Mouse (Mus musculus): Measurements from ENCODE around the gene Prkag2. TPM values are rescaled to one million over a fixed set of nuclear protein-coding genes. Genes with fewer than 3 reads are reported as not detected.

Gene Prkag2
- total and polyA plus RNA-seq, 3 experiments = not detected

DNA sequence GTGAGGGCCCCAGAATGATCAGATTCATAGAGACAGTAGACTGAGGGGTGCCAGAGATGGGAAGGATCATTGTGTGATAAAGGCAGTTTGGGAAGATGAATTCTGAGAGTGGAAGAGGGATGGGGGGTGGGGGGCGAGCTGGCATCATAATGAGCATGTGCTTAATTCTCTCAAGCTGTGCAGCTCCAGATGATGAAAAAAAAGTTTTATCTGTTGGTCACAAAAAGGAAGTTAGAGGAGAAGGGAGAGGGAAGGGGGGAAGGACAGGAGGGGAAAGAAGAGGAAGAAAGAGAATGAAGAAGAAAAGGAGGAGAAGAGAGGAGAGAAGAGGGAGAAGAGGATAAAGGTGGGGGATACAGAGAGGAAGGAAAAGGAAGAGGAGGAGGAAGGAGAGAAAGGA lies 116.3 kb downstream of the Prkag2 start:
- TF ChIP-seq GATA2 (IDR thresholded peaks at IDR 0.05; ENCODE audit: borderline replicate concordance, low read depth, low read length) = no peak
- TF ChIP-seq TAL1 (conservative IDR thresholded peaks at IDR 0.05; ENCODE audit: low read depth, low read length) = no peak
- no peak for TF ChIP-seq CTCF (IDR thresholded peaks at IDR 0.05; ENCODE audit: low read depth, low read length)
- TF ChIP-seq POLR2AphosphoS5 (IDR thresholded peaks at IDR 0.05; ENCODE audit: insufficient replicate concordance, low read depth, low read length) = no peak
- TF ChIP-seq GATA1 (IDR thresholded peaks at IDR 0.05; ENCODE audit: borderline replicate concordance, low read length) = no peak

DNA sequence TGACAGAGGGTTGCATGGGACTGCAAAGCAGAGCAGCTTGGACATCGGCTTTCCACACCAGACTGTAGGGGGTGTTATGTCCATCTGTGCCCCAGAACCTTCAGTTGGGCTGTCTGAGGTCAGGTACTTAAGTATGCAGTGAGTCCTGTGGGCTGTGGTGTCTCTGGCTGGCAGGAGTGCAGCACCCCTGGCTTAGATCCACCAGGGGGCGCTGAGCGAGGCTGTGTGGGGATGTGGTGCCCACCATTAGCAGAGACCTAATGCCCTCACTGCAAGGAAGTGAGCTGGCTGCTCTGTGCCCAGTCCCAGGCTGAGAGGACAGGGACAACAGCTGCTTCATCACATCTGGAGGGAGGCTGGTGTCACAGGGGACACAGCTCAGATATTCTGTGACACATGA lies 116.9 kb downstream of the Prkag2 start:
- no peak for TF ChIP-seq TAL1 (conservative IDR thresholded peaks at IDR 0.05; ENCODE audit: low read depth, low read length)
- no peak for TF ChIP-seq GATA2 (IDR thresholded peaks at IDR 0.05; ENCODE audit: borderline replicate concordance, low read depth, low read length)
- TF ChIP-seq POLR2AphosphoS5 (IDR thresholded peaks at IDR 0.05; ENCODE audit: insufficient replicate concordance, low read depth, low read length) = no peak
- TF ChIP-seq CTCF (IDR thresholded peaks at IDR 0.05; ENCODE audit: low read depth, low read length) = peak; percentile 63; the same call in 1 of the 2 replicates
- no peak for TF ChIP-seq GATA1 (IDR thresholded peaks at IDR 0.05; ENCODE audit: borderline replicate concordance, low read length)
- peaks cover 26% of the 10 kb centered on the region for H3K4me1 ChIP-seq (ENCODE audit: insufficient read depth, low read depth, low read length)
- H3K27me3 ChIP-seq (ENCODE audit: insufficient read depth, low read length) = peaks cover 27% of the 10 kb centered on the region
- H3K36me3 ChIP-seq (replicated peaks) = no peaks in the 10 kb centered on the region
- DNase-seq (ENCODE audit: low spot score) (peak; percentile 23), ATAC-seq (ENCODE audit: extremely low read depth, insufficient number of reproducible peaks, low FRiP score, poor library complexity, severe bottlenecking) (no peak)
- H3K4me3 ChIP-seq (ENCODE audit: low read depth, low read length) = no peak overlapping the region
- H3K9me3 ChIP-seq (replicated peaks) = no peaks in the 10 kb centered on the region

More for the DNA sequence above, 116.3 kb downstream of the Prkag2 start:
- ATAC-seq (ENCODE audit: extremely low read depth, insufficient number of reproducible peaks, low FRiP score, poor library complexity, severe bottlenecking) (no peak), DNase-seq (ENCODE audit: low spot score) (no peak)
- Histone ChIP-seq H3K4me3 (ENCODE audit: low read depth, low read length) (no peak overlapping the region), H3K27me3 (ENCODE audit: insufficient read depth, low read length) (peaks cover 29% of the 10 kb centered on the region), H3K4me1 (ENCODE audit: insufficient read depth, low read depth, low read length) (peaks cover 20% of the 10 kb centered on the region), H3K9me3 (replicated peaks) (no peaks in the 10 kb centered on the region), H3K36me3 (replicated peaks) (no peaks in the 10 kb centered on the region)

DNA sequence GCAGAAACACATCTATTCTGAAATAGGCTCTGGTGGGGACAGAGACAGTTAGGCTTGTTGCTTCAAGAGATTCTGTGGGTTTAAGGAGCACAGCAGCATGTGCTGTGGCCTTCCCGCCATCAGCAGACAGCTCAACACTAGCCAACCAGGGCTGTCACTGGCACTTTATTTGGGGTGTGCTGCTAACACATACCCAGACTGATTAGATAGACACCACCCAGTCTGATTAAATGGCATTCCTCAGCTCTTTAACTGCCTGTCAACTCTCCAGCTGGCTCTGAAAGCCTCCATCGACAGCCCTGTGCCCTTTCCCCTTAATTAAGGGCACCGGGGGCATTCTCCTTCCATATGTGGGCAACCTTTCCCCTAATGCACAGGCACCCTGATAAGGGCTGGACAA lies 118.2 kb downstream of the Prkag2 start:
- H3K27me3 ChIP-seq (ENCODE audit: insufficient read depth, low read length) = peaks cover 34% of the 10 kb centered on the region
- ATAC-seq (ENCODE audit: extremely low read depth, insufficient number of reproducible peaks, low FRiP score, poor library complexity, severe bottlenecking) (no peak), DNase-seq (ENCODE audit: low spot score) (no peak)
- H3K9me3 ChIP-seq (replicated peaks) = no peaks in the 10 kb centered on the region
- TF ChIP-seq TAL1 (conservative IDR thresholded peaks at IDR 0.05; ENCODE audit: low read depth, low read length) (no peak), CTCF (IDR thresholded peaks at IDR 0.05; ENCODE audit: low read depth, low read length) (no peak), POLR2AphosphoS5 (IDR thresholded peaks at IDR 0.05; ENCODE audit: insufficient replicate concordance, low read depth, low read length) (no peak), GATA1 (IDR thresholded peaks at IDR 0.05; ENCODE audit: borderline replicate concordance, low read length) (no peak), GATA2 (IDR thresholded peaks at IDR 0.05; ENCODE audit: borderline replicate concordance, low read depth, low read length) (no peak)
- peaks cover 26% of the 10 kb centered on the region for H3K4me1 ChIP-seq (ENCODE audit: insufficient read depth, low read depth, low read length)
- no peaks in the 10 kb centered on the region for H3K36me3 ChIP-seq (replicated peaks)
- H3K4me3 ChIP-seq (ENCODE audit: low read depth, low read length) = no peak overlapping the region

DNA sequence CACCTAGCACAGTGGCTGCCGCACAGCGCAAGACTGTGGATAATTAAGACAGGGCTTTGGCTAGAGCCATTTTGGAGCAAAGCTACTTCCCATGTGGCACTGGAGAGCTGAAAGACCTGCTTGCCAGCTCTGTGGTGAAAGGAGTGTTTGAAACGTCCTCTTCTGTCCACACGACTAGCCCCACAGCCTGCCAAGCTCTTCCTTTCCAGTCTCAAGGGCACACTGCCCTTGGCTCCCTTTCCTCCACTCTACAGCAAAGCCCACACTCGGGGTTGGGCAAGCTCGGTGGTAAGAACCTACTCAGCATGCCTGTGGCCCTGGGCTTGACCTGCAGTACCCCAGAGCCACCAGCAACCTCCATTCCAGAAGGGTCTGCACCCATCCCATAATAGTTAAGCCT lies 118.7 kb downstream of the Prkag2 start:
- H3K4me1 ChIP-seq (ENCODE audit: insufficient read depth, low read depth, low read length) = peaks cover 26% of the 10 kb centered on the region
- no peak for DNase-seq (ENCODE audit: low spot score)
- H3K9me3 ChIP-seq (replicated peaks) = no peaks in the 10 kb centered on the region
- no peak for ATAC-seq (ENCODE audit: extremely low read depth, insufficient number of reproducible peaks, low FRiP score, poor library complexity, severe bottlenecking)
- no peaks in the 10 kb centered on the region for H3K36me3 ChIP-seq (replicated peaks)
- H3K27me3 ChIP-seq (ENCODE audit: insufficient read depth, low read length) = peaks cover 37% of the 10 kb centered on the region
- no peak overlapping the region for H3K4me3 ChIP-seq (ENCODE audit: low read depth, low read length)
- TF ChIP-seq GATA1 (IDR thresholded peaks at IDR 0.05; ENCODE audit: borderline replicate concordance, low read length) (no peak), CTCF (IDR thresholded peaks at IDR 0.05; ENCODE audit: low read depth, low read length) (no peak), TAL1 (conservative IDR thresholded peaks at IDR 0.05; ENCODE audit: low read depth, low read length) (no peak), POLR2AphosphoS5 (IDR thresholded peaks at IDR 0.05; ENCODE audit: insufficient replicate concordance, low read depth, low read length) (no peak), GATA2 (IDR thresholded peaks at IDR 0.05; ENCODE audit: borderline replicate concordance, low read depth, low read length) (no peak)

DNA sequence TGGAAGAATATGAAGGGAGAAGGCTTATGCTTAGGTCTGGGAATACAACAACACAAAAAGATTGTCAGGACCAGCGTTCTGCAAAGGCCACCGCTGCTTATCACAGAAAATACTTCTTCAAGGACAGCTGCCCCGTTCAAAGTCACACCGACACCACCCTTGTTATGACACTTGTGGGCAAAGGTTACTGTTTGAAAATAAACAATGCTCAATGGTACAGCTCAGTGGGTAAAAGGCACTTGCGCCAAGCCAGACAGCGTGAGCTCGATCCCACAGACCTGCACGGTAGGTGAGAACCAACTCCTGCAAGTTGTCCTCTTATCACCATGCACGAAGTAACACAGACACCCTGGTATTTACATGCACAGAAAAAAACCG lies 120.5 kb downstream of the Prkag2 start:
- Histone ChIP-seq H3K4me3 (ENCODE audit: low read depth, low read length) (no peak overlapping the region), H3K27me3 (ENCODE audit: insufficient read depth, low read length) (peaks cover 37% of the 10 kb centered on the region), H3K36me3 (replicated peaks) (no peaks in the 10 kb centered on the region), H3K4me1 (ENCODE audit: insufficient read depth, low read depth, low read length) (peaks cover 26% of the 10 kb centered on the region), H3K9me3 (replicated peaks) (no peaks in the 10 kb centered on the region)
- TF ChIP-seq GATA2 (IDR thresholded peaks at IDR 0.05; ENCODE audit: borderline replicate concordance, low read depth, low read length) (no peak), CTCF (IDR thresholded peaks at IDR 0.05; ENCODE audit: low read depth, low read length) (no peak), TAL1 (conservative IDR thresholded peaks at IDR 0.05; ENCODE audit: low read depth, low read length) (no peak), POLR2AphosphoS5 (IDR thresholded peaks at IDR 0.05; ENCODE audit: insufficient replicate concordance, low read depth, low read length) (no peak), GATA1 (IDR thresholded peaks at IDR 0.05; ENCODE audit: borderline replicate concordance, low read length) (no peak)
- ATAC-seq (ENCODE audit: extremely low read depth, insufficient number of reproducible peaks, low FRiP score, poor library complexity, severe bottlenecking) = no peak
- DNase-seq (ENCODE audit: low spot score) = no peak

DNA sequence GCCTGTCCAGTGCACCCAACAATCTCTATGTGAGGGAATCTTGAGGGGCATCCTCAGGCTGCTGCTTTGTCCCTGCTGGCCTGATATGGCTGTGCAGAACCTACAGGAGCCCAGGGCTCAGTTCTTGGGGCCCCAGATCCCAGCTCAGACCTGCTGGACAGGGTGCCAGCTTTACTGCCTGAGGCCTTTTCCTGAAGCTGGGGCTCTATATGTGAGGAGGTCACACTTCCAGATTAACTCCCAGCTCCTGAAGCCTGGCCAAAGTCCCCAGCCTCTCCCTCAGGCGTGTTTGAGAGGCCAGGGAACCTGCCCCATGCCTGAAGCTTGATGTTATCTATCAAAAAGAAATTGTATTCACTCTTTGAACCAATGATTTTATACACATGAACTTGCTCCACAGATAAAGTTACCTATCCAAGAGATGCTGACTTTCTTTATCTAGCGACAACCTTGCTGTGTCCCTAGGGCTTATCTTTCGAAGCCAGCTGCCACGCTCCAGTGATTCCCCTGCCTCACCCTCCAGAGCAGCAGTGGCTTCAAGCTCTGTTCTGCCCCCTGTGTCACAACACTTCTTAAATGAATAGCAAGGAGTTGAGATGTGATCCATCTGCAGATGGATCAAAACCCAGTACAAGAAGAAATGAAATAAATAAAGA lies 121.0 kb downstream of the Prkag2 start:
- ATAC-seq (ENCODE audit: extremely low read depth, insufficient number of reproducible peaks, low FRiP score, poor library complexity, severe bottlenecking) (peak; percentile 83), DNase-seq (ENCODE audit: low spot score) (no peak)
- H3K4me3 ChIP-seq (ENCODE audit: low read depth, low read length) = no peak overlapping the region; the same call in 1 of the 2 replicates
- H3K36me3 ChIP-seq (replicated peaks) = no peaks in the 10 kb centered on the region
- H3K9me3 ChIP-seq (replicated peaks) = no peaks in the 10 kb centered on the region
- peaks cover 26% of the 10 kb centered on the region for H3K4me1 ChIP-seq (ENCODE audit: insufficient read depth, low read depth, low read length)
- TF ChIP-seq CTCF (IDR thresholded peaks at IDR 0.05; ENCODE audit: low read depth, low read length) (no peak), POLR2AphosphoS5 (IDR thresholded peaks at IDR 0.05; ENCODE audit: insufficient replicate concordance, low read depth, low read length) (no peak), GATA1 (IDR thresholded peaks at IDR 0.05; ENCODE audit: borderline replicate concordance, low read length) (no peak), TAL1 (conservative IDR thresholded peaks at IDR 0.05; ENCODE audit: low read depth, low read length) (peak; percentile 77), GATA2 (IDR thresholded peaks at IDR 0.05; ENCODE audit: borderline replicate concordance, low read depth, low read length) (no peak)
- H3K27me3 ChIP-seq (ENCODE audit: insufficient read depth, low read length) = peaks cover 36% of the 10 kb centered on the region

Measured in G1E (cell line).